ENCODE assay signal across 22 mouse cellular contexts in the genomic region with DNA sequence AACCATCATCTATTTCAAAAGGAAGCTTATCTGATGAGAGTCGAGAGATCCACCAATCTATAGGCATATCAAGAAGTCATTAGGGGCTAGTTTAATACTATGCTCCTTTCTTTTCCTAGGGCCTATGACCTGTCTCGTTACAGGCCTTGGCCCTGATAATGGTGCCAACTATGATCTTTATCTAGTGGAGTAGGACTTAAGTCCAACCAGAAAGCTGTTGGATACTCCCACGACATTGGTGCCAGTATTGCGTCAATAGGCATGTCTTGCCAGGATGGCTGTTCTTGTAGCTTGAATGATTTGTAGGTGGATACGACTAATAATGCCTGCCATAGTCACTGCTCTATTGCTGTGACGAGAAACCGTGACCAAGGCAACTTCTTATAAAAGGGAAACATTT. TPM values are rescaled to one million over a fixed set of nuclear protein-coding genes. Genes with fewer than 3 reads are reported as not detected.
A peak's percentile ranks its signal among the peaks of the same experiment; 100 is the strongest.
DNase-seq lines count a peak whose midpoint lies in the region; TF ChIP-seq lines count a peak whose summit lies in the region.
"Had no signal": no experiment of that assay in that cellular context is flagged by ENCODE, and none has a peak within 500 bp of the region (broad histone marks: within the 10 kb centered on the region; RNA-seq: fewer than 3 reads in every experiment).

No protein-coding gene starts in this region.

- no peaks in the 10 kb centered on the region for H3K4me1 ChIP-seq in liver, adult 2 months (ENCODE audit: control insufficient read depth, insufficient read depth, low read length)
- H3K4me1 ChIP-seq: embryonic facial prominence, embryonic 10.5 days; embryonic facial prominence, embryonic 12.5 days; forebrain, embryonic 10.5 days; forebrain, embryonic 12.5 days had no signal

- no peaks in the 10 kb centered on the region for H3K27me3 ChIP-seq in liver, adult 2 months (ENCODE audit: control insufficient read depth, insufficient read depth, low read length)
- H3K27me3 ChIP-seq: CH12.LX; embryonic facial prominence, embryonic 12.5 days; forebrain, embryonic 12.5 days; Patski had no signal

- H3K79me2 ChIP-seq in liver, adult 2 months (ENCODE audit: control insufficient read depth, insufficient read depth, low read length), result no peaks in the 10 kb centered on the region

- 33% methylated on average over 7 of the region's 7 CpGs for WGBS in liver, adult 2 months

- DNase-seq in adrenal gland, adult 2 months, result peak; percentile 48
- DNase-seq in adrenal gland, adult 8-10 months, result no peak
- peak; percentile 94 for DNase-seq in liver, adult 2 months (ENCODE audit: extremely low read depth, low read depth, low spot score)
- DNase-seq in liver, result no peak
- no peak for DNase-seq in left cerebral cortex, postnatal 14 days (ENCODE audit: low spot score in 2 of 2)
- DNase-seq: adrenal gland, postnatal 25 days; B cell, adult 2 months; cerebellum, adult 11-12 months; cerebellum, adult 2 months; cerebellum, adult 9-10 months; cerebellum, postnatal 10 days; cerebellum, postnatal 25 days had no signal

- intact Hi-C loops in left cerebral cortex, postnatal 14 days (cut with DNase I), result no loop called here

- no peak overlapping the region for H3K9ac ChIP-seq in liver, adult 2 months (ENCODE audit: low read depth, low read length)
- H3K9ac ChIP-seq: embryonic facial prominence, embryonic 12.5 days; forebrain, embryonic 12.5 days had no signal

- no peaks in the 10 kb centered on the region for H3K36me3 ChIP-seq in liver, adult 2 months (ENCODE audit: control insufficient read depth, insufficient read depth, low read length)
- H3K36me3 ChIP-seq: embryonic facial prominence, embryonic 10.5 days; embryonic facial prominence, embryonic 12.5 days; forebrain, embryonic 10.5 days; forebrain, embryonic 12.5 days; G1E had no signal

- H3K27ac ChIP-seq in liver, adult 2 months (replicated peaks; ENCODE audit: insufficient read depth, low read depth, low read length), result no peak overlapping the region
- H3K27ac ChIP-seq: embryonic facial prominence, embryonic 10.5 days; embryonic facial prominence, embryonic 12.5 days; forebrain, embryonic 10.5 days; forebrain, embryonic 12.5 days had no signal

- no peak for TF ChIP-seq CTCF in liver, adult 2 months (IDR thresholded peaks at IDR 0.05; ENCODE audit: low read depth, low read length)

- TF ChIP-seq POLR2A in liver, adult 2 months (IDR thresholded peaks at IDR 0.05; ENCODE audit: extremely low read depth, insufficient read depth, low read length), result no peak

- H3K4me3 ChIP-seq in liver, adult 2 months (ENCODE audit: insufficient read depth, low read depth, low read length), result no peak overlapping the region
- H3K4me3 ChIP-seq: embryonic facial prominence, embryonic 10.5 days; embryonic facial prominence, embryonic 12.5 days; forebrain, embryonic 10.5 days; forebrain, embryonic 12.5 days had no signal

RNA-seq across cellular contexts. Expression of a gene that starts 27.0 kb away (rescaled TPM):
- under 1 TPM; 0.12 to 0.21 TPM for total RNA-seq in adrenal gland, adult 2 months (2021)
- not detected in 2 replicates for polyA plus RNA-seq in adrenal gland, adult 2 months (2012; rRNA removed)
- total RNA-seq in adrenal gland, adult 8-10 months (2022), result under 1 TPM in 3 of 4 experiments, not detected in 1; 0.13 to 0.31 (median 0.25) TPM
- total RNA-seq in liver, adult 2 months (2014; rRNA removed), result not detected in 2 replicates
- polyA plus RNA-seq in liver, adult 2 months (2012; rRNA removed), result not detected in 2 replicates
- 1 to 10 TPM in 1 of 2 experiments, under 1 TPM in 1; 0.89 to 1.6 TPM for total RNA-seq in left cerebral cortex, postnatal 14 days (2021)
- total RNA-seq: adrenal gland, postnatal 25 days; CH12.LX; G1E had no signal
- polyA plus RNA-seq: activated CD4-positive, CD25-positive, alpha-beta regulatory T cell, adult 4 months; CD4-positive, CD25-positive, alpha-beta regulatory T cell, adult 4 months; embryonic facial prominence, embryonic 10.5 days; embryonic facial prominence, embryonic 12.5 days; forebrain, embryonic 10.5 days; forebrain, embryonic 16.5 days; G1E had no signal

RNA-seq across cellular contexts. Expression of a gene that starts 28.2 kb away (rescaled TPM):
- total RNA-seq in adrenal gland, adult 2 months (2021), result 10 to 100 TPM; 14.4 to 28.6 TPM
- 36.0 and 52.3 TPM in 2 replicates for polyA plus RNA-seq in adrenal gland, adult 2 months (2012; rRNA removed)
- 10 to 100 TPM; 14.2 to 23.9 (median 15.3) TPM for total RNA-seq in adrenal gland, adult 8-10 months (2022)
- total RNA-seq in liver, adult 2 months (2014; rRNA removed), result 9.6 and 14.6 TPM in 2 replicates
- 29.4 and 30.2 TPM in 2 replicates for polyA plus RNA-seq in liver, adult 2 months (2012; rRNA removed)
- total RNA-seq in left cerebral cortex, postnatal 14 days (2021), result 10 to 100 TPM; 18.5 to 20.8 TPM

Comparison
In these comparisons a context has a peak if more than half of its experiments do, and no peak if none do; other contexts are left out.
1. DNase-seq: peak in adrenal gland, adult 2 months (single experiment) and liver, adult 2 months (single experiment); none in adrenal gland, adult 8-10 months (single experiment), liver (single experiment) and left cerebral cortex, postnatal 14 days (0 of 2).